Mouse (Mus musculus): ENCODE data around the gene Rhox3c. TPM values are rescaled to one million over a fixed set of nuclear protein-coding genes. Genes with fewer than 3 reads are reported as not detected.
"Not testable (repeated sequence)": the region's sequence is repeated elsewhere in the genome, so short reads cannot be mapped to it uniquely, and the experiment has no call there.

Rhox3c gene
- not detected for total RNA-seq (2021)

DNA sequence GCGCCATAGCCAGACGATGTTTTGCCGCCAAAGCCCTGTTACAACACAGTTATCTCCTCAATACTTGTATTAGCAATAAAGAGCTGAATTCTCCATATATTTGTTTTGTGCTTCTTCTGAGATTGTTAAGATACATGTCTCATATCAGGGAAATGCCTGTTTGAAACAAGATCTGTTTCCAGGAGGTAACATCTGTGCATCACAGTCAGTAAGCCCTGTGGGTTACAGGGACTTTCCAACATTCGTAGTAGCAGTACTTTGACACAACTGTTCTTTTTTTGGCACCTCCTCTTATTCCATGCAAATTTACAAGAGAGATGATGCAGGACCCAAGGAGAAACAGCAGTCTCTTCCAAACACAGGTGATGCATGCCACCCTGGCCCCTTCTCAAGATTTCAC is at the start of gene Rhox3c:
Gene Rhox3c, plus strand, starts transcription at position 301 of the 400 bp plus-strand sequence.
- intact Hi-C loops (cut with DNase I); DNase-seq (ENCODE audit: extremely low spot score in 1 of 2, low spot score in 2 of 2): not testable (repeated sequence)

DNA sequence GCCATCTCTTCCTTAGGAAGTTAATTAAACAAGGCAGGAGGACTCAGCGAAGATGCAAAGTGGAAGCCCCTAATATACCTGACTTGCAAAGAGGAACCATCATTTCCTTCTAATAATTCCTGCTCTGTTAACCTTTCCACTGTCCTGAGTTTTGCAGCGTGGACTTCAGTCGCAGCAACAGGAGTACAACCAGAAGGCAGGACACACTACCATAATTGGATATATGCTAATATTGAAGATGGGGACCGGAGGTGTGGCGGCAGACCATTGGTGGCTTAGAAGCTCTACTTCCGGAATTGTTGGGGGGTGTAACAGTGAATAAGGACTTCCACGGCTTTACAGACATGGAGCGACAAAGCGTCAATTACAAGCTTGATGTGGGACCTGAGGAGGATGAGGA is 46.6 kb upstream of the Rhox3c start, which contains the start of gene Rhox2b:
Gene Rhox2b, plus strand, starts transcription at position 301 of the 400 bp plus-strand sequence.
- intact Hi-C loops (cut with DNase I); DNase-seq (ENCODE audit: extremely low spot score in 1 of 2, low spot score in 2 of 2): not testable (repeated sequence)

GRCm38 (mm10) chrX:37432194-37432593 is 26.2 kb upstream of the Rhox3c start, which contains the start of gene Rhox4b:
Gene Rhox4b, plus strand, starts transcription at chrX:37432494.
- intact Hi-C loops (cut with DNase I); DNase-seq (ENCODE audit: extremely low spot score in 1 of 2, low spot score in 2 of 2): not testable (repeated sequence)

DNA sequence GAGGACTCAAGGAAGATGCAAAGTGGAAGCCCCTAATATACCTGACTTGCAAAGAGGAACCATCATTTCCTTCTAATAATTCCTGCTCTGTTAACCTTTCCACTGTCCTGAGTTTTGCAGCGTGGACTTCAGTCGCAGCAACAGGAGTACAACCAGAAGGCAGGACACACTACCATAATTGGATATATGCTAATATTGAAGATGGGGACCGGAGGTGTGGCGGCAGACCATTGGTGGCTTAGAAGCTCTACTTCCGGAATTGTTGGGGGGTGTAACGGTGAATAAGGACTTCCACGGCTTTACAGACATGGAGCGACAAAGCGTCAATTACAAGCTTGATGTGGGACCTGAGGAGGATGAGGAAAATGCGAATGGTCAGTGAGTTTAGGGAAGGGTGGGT is 5.0 kb upstream of the Rhox3c start, which contains the start of gene Rhox2c:
Gene Rhox2c, plus strand, starts transcription at position 301 of the 400 bp plus-strand sequence.
- intact Hi-C loops (cut with DNase I); DNase-seq (ENCODE audit: extremely low spot score in 1 of 2, low spot score in 2 of 2): not testable (repeated sequence)

- intact Hi-C loops (cut with DNase I); DNase-seq (ENCODE audit: extremely low spot score in 1 of 2, low spot score in 2 of 2): not testable (repeated sequence)
These were observed 21.7 kb downstream of the Rhox3c start, which contains the start of gene Rhox4c for GRCm38 (mm10) chrX:37480037-37480436. Gene Rhox4c, plus strand, starts transcription at chrX:37480337.

- intact Hi-C loops (cut with DNase I); DNase-seq (ENCODE audit: extremely low spot score in 1 of 2, low spot score in 2 of 2): not testable (repeated sequence)
These were observed 55.7 kb downstream of the Rhox3c start, which contains the start of gene Rhox4d for GRCm38 (mm10) chrX:37514059-37514458. Gene Rhox4d, plus strand, starts transcription at chrX:37514359.

Other genes with a start within 250 kb of the Rhox3c start
- not detected for gene Gm9, start 247.5 kb upstream of the Rhox3c start, total RNA-seq (2021)
- not detected for gene Rhox1, start 236.3 kb upstream of the Rhox3c start, total RNA-seq (2021)
- not detected for gene Rhox2a, start 213.6 kb upstream of the Rhox3c start, total RNA-seq (2021)
- gene Rhox3a, start 208.7 kb upstream of the Rhox3c start, total RNA-seq (2021) = not detected
- not detected for gene Rhox4a, start 193.2 kb upstream of the Rhox3c start, total RNA-seq (2021)
- not detected for gene Rhox3a2, start 78.6 kb upstream of the Rhox3c start, total RNA-seq (2021)
- gene Rhox4a2, start 67.7 kb upstream of the Rhox3c start, total RNA-seq (2021) = not detected
- gene Rhox2b, start 46.5 kb upstream of the Rhox3c start, total RNA-seq (2021) = not detected
- gene Rhox4b, start 26.1 kb upstream of the Rhox3c start, total RNA-seq (2021) = not detected
- gene Rhox2c, start 4.9 kb upstream of the Rhox3c start, total RNA-seq (2021) = not detected
- not detected for gene Rhox4c, start 21.8 kb downstream of the Rhox3c start, total RNA-seq (2021)
- not detected for gene Rhox2d, start 34.8 kb downstream of the Rhox3c start, total RNA-seq (2021)
- gene Rhox4d, start 55.8 kb downstream of the Rhox3c start, total RNA-seq (2021) = not detected
- gene Rhox2e, start 71.9 kb downstream of the Rhox3c start, total RNA-seq (2021) = not detected
- not detected for gene Rhox3e, start 83.4 kb downstream of the Rhox3c start, total RNA-seq (2021)
- not detected for gene Rhox4e, start 98.8 kb downstream of the Rhox3c start, total RNA-seq (2021)
- not detected for gene Rhox2f, start 112.8 kb downstream of the Rhox3c start, total RNA-seq (2021)
- gene Rhox3f, start 122.4 kb downstream of the Rhox3c start, total RNA-seq (2021) = not detected
- not detected for gene Rhox4f, start 149.1 kb downstream of the Rhox3c start, total RNA-seq (2021)
- gene Rhox3g, start 170.0 kb downstream of the Rhox3c start, total RNA-seq (2021) = not detected
- gene Rhox2g, start 184.9 kb downstream of the Rhox3c start, total RNA-seq (2021) = not detected
- not detected for gene Rhox4g, start 192.7 kb downstream of the Rhox3c start, total RNA-seq (2021)
- not detected for gene Rhox3h, start 210.2 kb downstream of the Rhox3c start, total RNA-seq (2021)
- not detected for gene Rhox2h, start 214.7 kb downstream of the Rhox3c start, total RNA-seq (2021)

Data from left cerebral cortex, postnatal 10 days (tissue).